Mouse (Mus musculus): ENCODE measurements around the gene Card14. TPM values are rescaled to one million over a fixed set of nuclear protein-coding genes. Genes with fewer than 3 reads are reported as not detected.

Gene Card14
- polyA plus RNA-seq, 1 experiment from 2014 or later = 0.09 TPM

DNA sequence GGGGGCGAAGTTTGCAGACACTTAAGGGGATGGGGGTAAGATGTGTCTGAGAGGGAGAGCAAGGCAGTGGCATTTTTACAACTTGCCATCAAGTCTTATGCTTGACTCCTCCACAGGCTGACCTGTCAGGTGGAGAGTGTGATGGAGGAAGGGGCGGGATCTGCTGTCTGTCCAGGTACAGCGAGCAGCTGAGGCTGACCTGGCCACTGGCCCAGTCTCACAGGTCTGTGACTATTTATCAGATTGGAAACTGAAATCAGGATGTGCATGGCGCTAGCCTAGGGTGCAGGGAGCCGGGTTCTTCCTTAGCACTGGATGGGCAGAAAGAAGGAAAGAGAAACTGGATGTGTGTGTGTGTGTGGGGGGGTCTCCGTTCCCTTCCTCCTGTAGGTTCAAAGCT is 86.6 kb downstream of the Card14 start:
- 43% methylated on average over 6 of the region's 6 CpGs for WGBS
- no peak overlapping the region for H3K4me3 ChIP-seq (ENCODE audit: low read depth, low read length)
- no peak for DNase-seq (ENCODE audit: low spot score)
- no peak overlapping the region for H3K27ac ChIP-seq (ENCODE audit: low read depth, low read length)
- no peak overlapping the region for H3K4me2 ChIP-seq (ENCODE audit: low read length)
- no peaks in the 10 kb centered on the region for H3K36me3 ChIP-seq (ENCODE audit: control insufficient read depth, insufficient read depth, low read length)
- no peaks in the 10 kb centered on the region; the same call in 1 of the 2 replicates for H3K4me1 ChIP-seq (ENCODE audit: control insufficient read depth, insufficient read depth, low read length)
- no peak overlapping the region for H3K9ac ChIP-seq (ENCODE audit: low read length)
- H3K27me3 ChIP-seq (replicated peaks; ENCODE audit: control insufficient read depth, insufficient read depth, low read length) = peaks cover 67% of the 10 kb centered on the region
- no peaks in the 10 kb centered on the region for H3K9me3 ChIP-seq (replicated peaks; ENCODE audit: control insufficient read depth, low read length)
- ATAC-seq = no peak

MicroRNA genes within 50 kb of the gene (microRNA counts, 519-probe panel; counts per million panel counts)
- not detected for microRNA mmu-miR-1932

Small RNAs within 50 kb of the gene (microRNA-seq; reads per million reads assigned to microRNA genes)
- not detected for gene Mir1932

Other genes starting within 250 kb of the Card14 start
- 9.3 and 14.5 TPM in 2 replicates for gene Cbx4, start 221.5 kb upstream of the Card14 start, polyA plus RNA-seq (2014; fragmentation: Nextera tagmentation; extraction: Ambion mirVana)
- 24.6 and 35.8 TPM in 2 replicates for gene Tbc1d16, start 79.3 kb upstream of the Card14 start, polyA plus RNA-seq (2014; fragmentation: Nextera tagmentation; extraction: Ambion mirVana)
- gene Ccdc40, start 79.2 kb upstream of the Card14 start, polyA plus RNA-seq (2014; fragmentation: Nextera tagmentation; extraction: Ambion mirVana) = 11.0 and 12.5 TPM in 2 replicates
- gene Gaa, start 39.9 kb upstream of the Card14 start, polyA plus RNA-seq (2014; fragmentation: Nextera tagmentation; extraction: Ambion mirVana) = 28.3 and 45.5 TPM in 2 replicates
- gene Eif4a3, start 7.7 kb upstream of the Card14 start, polyA plus RNA-seq (2014; fragmentation: Nextera tagmentation; extraction: Ambion mirVana) = 293 and 315 TPM in 2 replicates
- gene Sgsh, start 47.8 kb downstream of the Card14 start, polyA plus RNA-seq (2014; fragmentation: Nextera tagmentation; extraction: Ambion mirVana) = 2.7 TPM in 2 replicates
- gene Slc26a11, start 47.8 kb downstream of the Card14 start, polyA plus RNA-seq (2014; fragmentation: Nextera tagmentation; extraction: Ambion mirVana) = 2.5 and 3.8 TPM in 2 replicates
- gene Rnf213, start 85.3 kb downstream of the Card14 start, polyA plus RNA-seq (2014; fragmentation: Nextera tagmentation; extraction: Ambion mirVana) = 1.3 and 1.5 TPM in 2 replicates
- 15.9 and 18.0 TPM in 2 replicates for gene Endov, start 183.6 kb downstream of the Card14 start, polyA plus RNA-seq (2014; fragmentation: Nextera tagmentation; extraction: Ambion mirVana)
- gene Nptx1, start 240.0 kb downstream of the Card14 start, polyA plus RNA-seq (2014; fragmentation: Nextera tagmentation; extraction: Ambion mirVana) = 4.1 and 6.7 TPM in 2 replicates

Data from forebrain, embryonic 14.5 days (tissue).